Mouse (Mus musculus): ENCODE measurements at regions not wholly inside any gene's neighbourhood (a gene's known extent, or its start where the extent isn't known, plus 50 kb on each side); places are given as distances from the start of the nearest gene placed in this dataset.

GRCm38 (mm10) chr15:96828681-96829080, 129.2 kb upstream of the Slc38a2 start:
- TF ChIP-seq HCFC1 (IDR thresholded peaks at IDR 0.05; ENCODE audit: borderline replicate concordance, insufficient read depth, low read length) (no peak), ZNF384 (IDR thresholded peaks at IDR 0.05; ENCODE audit: low read depth, low read length) (no peak), MAFK (IDR thresholded peaks at IDR 0.05; ENCODE audit: insufficient read depth, low read depth, low read length) (no peak), CHD2 (IDR thresholded peaks at IDR 0.05; ENCODE audit: low read depth, low read length) (no peak), ZC3H11A (IDR thresholded peaks at IDR 0.05; ENCODE audit: borderline replicate concordance, low read depth, low read length) (no peak)
